Mouse (Mus musculus) kidney, embryonic 15.5 days (tissue): Measurements from ENCODE around the gene Fuz. TPM values are rescaled to one million over a fixed set of nuclear protein-coding genes. Genes with fewer than 3 reads are reported as not detected.

Experiments used
- ATAC-seq: fragments of 200-750 bp; cut with Nextera tagmentation; replicated peaks from 2 replicates; pipeline ENCODE4 v1.8.0; 2017; ENCODE audit warnings: moderate TSS enrichment; ENCODE audit not compliant: low FRiP score
- H3K27ac ChIP-seq: fragments of 300-500 bp; sonication (generic); 2 replicates; pipeline ENCODE4 v1.5.1; 2015; ENCODE audit warnings: mild to moderate bottlenecking, inconsistent platforms
- H3K27me3 ChIP-seq: fragments of 300-500 bp; sonication (generic); 2 replicates; pipeline ENCODE4 v1.6.1; 2015; ENCODE audit warnings: inconsistent platforms
- H3K36me3 ChIP-seq: fragments of 300-500 bp; sonication (generic); 2 replicates; pipeline ENCODE4 v1.6.1; 2015; ENCODE audit warnings: inconsistent platforms
- H3K4me1 ChIP-seq: fragments of 300-500 bp; sonication (generic); 2 replicates; pipeline ENCODE4 v1.6.1; 2015; ENCODE audit warnings: inconsistent platforms
- H3K4me2 ChIP-seq: fragments of 300-500 bp; sonication (generic); 2 replicates; pipeline ENCODE4 v1.6.1; 2015; ENCODE audit warnings: moderate library complexity, mild to moderate bottlenecking, inconsistent platforms
- H3K4me3 ChIP-seq: fragments of 300-500 bp; sonication (generic); replicated peaks from 2 replicates; pipeline ENCODE4 v1.5.1; 2015; ENCODE audit warnings: mild to moderate bottlenecking, inconsistent platforms
- H3K9ac ChIP-seq: fragments of 300-500 bp; sonication (generic); 2 replicates; pipeline ENCODE4 v1.6.1; 2015; ENCODE audit warnings: mild to moderate bottlenecking, inconsistent platforms
- H3K9me3 ChIP-seq: fragments of 300-500 bp; sonication (generic); replicated peaks from 2 replicates; pipeline ENCODE4 v1.6.1; 2016; ENCODE audit warnings: inconsistent platforms
- WGBS: fragments of 180-500 bp; shearing (Covaris S2); methylation state at CpG from one replicate; pipeline ENCODE4 v1.1.7; 2015; ENCODE audit warnings: mixed read lengths; 5-methylcytosine and 5-hydroxymethylcytosine counted together
- polyA plus RNA-seq: library from polyadenylated mRNA; unstranded; fragments of >200 nt; fragmentation: Nextera tagmentation; extraction: Ambion mirVana; gene quantifications from 2 replicates; pipeline ENCODE4 v1.2.1, GENCODE M21; 2015

Gene Fuz
- polyA plus RNA-seq, 1 experiment from 2014 or later, result 24.0 TPM

- ATAC-seq, result no peak
- H3K4me3 ChIP-seq, result peak overlapping the region; percentile 75
- no peaks in the 10 kb centered on the region for H3K27me3 ChIP-seq
- no peaks in the 10 kb centered on the region for H3K9me3 ChIP-seq
- no peak overlapping the region for H3K9ac ChIP-seq
- WGBS, result 68% methylated on average over 7 of the region's 7 CpGs
- peaks cover 25% of the 10 kb centered on the region for H3K36me3 ChIP-seq
- H3K27ac ChIP-seq, result peak overlapping the region; percentile 92; the same call in 1 of the 2 replicates
- peak overlapping the region; percentile 77 for H3K4me2 ChIP-seq
- H3K4me1 ChIP-seq, result peaks cover 61% of the 10 kb centered on the region
Observed at GRCm38 (mm10) chr7:44895206-44895592, 680 bp upstream of the Fuz start.

- H3K27ac ChIP-seq, result peak overlapping the region; percentile 92
- peak overlapping the region; percentile 76 for H3K9ac ChIP-seq
- 23% methylated on average over 10 of the region's 10 CpGs for WGBS
- peak overlapping the region; percentile 75 for H3K4me3 ChIP-seq
- H3K27me3 ChIP-seq, result no peaks in the 10 kb centered on the region
- H3K4me2 ChIP-seq, result peak overlapping the region; percentile 77
- H3K36me3 ChIP-seq, result peaks cover 26% of the 10 kb centered on the region
- H3K9me3 ChIP-seq, result no peaks in the 10 kb centered on the region
- H3K4me1 ChIP-seq, result peaks cover 61% of the 10 kb centered on the region
- ATAC-seq, result no peak
Observed at GRCm38 (mm10) chr7:44896499-44896898, 620 bp downstream of the Fuz start.

- H3K9me3 ChIP-seq, result no peaks in the 10 kb centered on the region
- 0 out of 2 replicates have a peak overlapping the region, but pooled peaks have one; percentile 12 for H3K4me2 ChIP-seq
- peaks cover 57% of the 10 kb centered on the region for H3K4me1 ChIP-seq
- WGBS, result 37% methylated on average over 19 of the region's 19 CpGs
- H3K9ac ChIP-seq, result no peak overlapping the region
- ATAC-seq, result no peak
- H3K36me3 ChIP-seq, result peaks cover 40% of the 10 kb centered on the region
- H3K4me3 ChIP-seq, result no peak overlapping the region
- peak overlapping the region; percentile 51; the same call in 1 of the 2 replicates for H3K27ac ChIP-seq
- no peaks in the 10 kb centered on the region for H3K27me3 ChIP-seq
Observed at GRCm38 (mm10) chr7:44898607-44899006, 2.7 kb downstream of the Fuz start.

GRCm38 (mm10) chr7:44900632-44901031 is 4.8 kb downstream of the Fuz start:
- ATAC-seq, result peak; percentile 30
- Histone ChIP-seq H3K4me1 (peaks cover 48% of the 10 kb centered on the region), H3K9me3 (no peaks in the 10 kb centered on the region), H3K9ac (no peak overlapping the region), H3K27me3 (no peaks in the 10 kb centered on the region), H3K27ac (peak overlapping the region; percentile 90), H3K36me3 (peaks cover 60% of the 10 kb centered on the region), H3K4me3 (no peak overlapping the region), H3K4me2 (peak overlapping the region; percentile 67; the same call in 1 of the 2 replicates)
- WGBS, result 86% methylated on average over 11 of the region's 11 CpGs

- peaks cover 67% of the 10 kb centered on the region for H3K36me3 ChIP-seq
- H3K9ac ChIP-seq, result no peak overlapping the region; the same call in 1 of the 2 replicates
- WGBS, result 17% methylated on average over 21 of the region's 21 CpGs
- no peaks in the 10 kb centered on the region for H3K9me3 ChIP-seq
- peak overlapping the region; percentile 90 for H3K27ac ChIP-seq
- peak overlapping the region; percentile 39 for H3K4me3 ChIP-seq
- H3K4me2 ChIP-seq, result peak overlapping the region; percentile 67
- H3K27me3 ChIP-seq, result no peaks in the 10 kb centered on the region
- ATAC-seq, result peak; percentile 63
- peaks cover 48% of the 10 kb centered on the region for H3K4me1 ChIP-seq
Observed at GRCm38 (mm10) chr7:44901230-44901722, 5.4 kb downstream of the Fuz start.

- H3K4me2 ChIP-seq, result no peak overlapping the region
- no peaks in the 10 kb centered on the region for H3K27me3 ChIP-seq
- peaks cover 88% of the 10 kb centered on the region for H3K36me3 ChIP-seq
- peaks cover 15% of the 10 kb centered on the region for H3K4me1 ChIP-seq
- no peak for ATAC-seq
- H3K4me3 ChIP-seq, result no peak overlapping the region
- H3K9me3 ChIP-seq, result no peaks in the 10 kb centered on the region
- H3K9ac ChIP-seq, result no peak overlapping the region
- H3K27ac ChIP-seq, result no peak overlapping the region
- 89% methylated on average over 20 of the region's 20 CpGs for WGBS
Observed at GRCm38 (mm10) chr7:44905430-44905829, 9.6 kb downstream of the Fuz start.

GRCm38 (mm10) chr7:44908706-44909476 is 13.0 kb downstream of the Fuz start:
- no peak overlapping the region for H3K4me3 ChIP-seq
- ATAC-seq, result no peak

GRCm38 (mm10) chr7:44914396-44914795 is 18.5 kb downstream of the Fuz start:
- H3K36me3 ChIP-seq, result peaks cover 71% of the 10 kb centered on the region
- H3K4me1 ChIP-seq, result peaks cover 6% of the 10 kb centered on the region; the same call in 1 of the 2 replicates
- no peak overlapping the region for H3K27ac ChIP-seq
- WGBS, result 91% methylated on average over 2 of the region's 2 CpGs
- no peak overlapping the region for H3K4me2 ChIP-seq
- no peak for ATAC-seq
- H3K27me3 ChIP-seq, result no peaks in the 10 kb centered on the region
- no peak overlapping the region for H3K4me3 ChIP-seq
- no peak overlapping the region for H3K9ac ChIP-seq
- no peaks in the 10 kb centered on the region for H3K9me3 ChIP-seq

More at GRCm38 (mm10) chr7:44908706-44909476, 13.0 kb downstream of the Fuz start:
- no peaks in the 10 kb centered on the region for H3K4me1 ChIP-seq
- no peaks in the 10 kb centered on the region for H3K9me3 ChIP-seq
- H3K27ac ChIP-seq, result no peak overlapping the region
- no peaks in the 10 kb centered on the region for H3K27me3 ChIP-seq
- H3K9ac ChIP-seq, result no peak overlapping the region
- 85% methylated on average over 15 of the region's 15 CpGs for WGBS
- peaks cover 99% of the 10 kb centered on the region for H3K36me3 ChIP-seq
- H3K4me2 ChIP-seq, result no peak overlapping the region

GRCm38 (mm10) chr7:44915314-44915713 is 19.4 kb downstream of the Fuz start:
- 93% methylated on average over 9 of the region's 9 CpGs for WGBS

GRCm38 (mm10) chr7:44916191-44916590 is 20.3 kb downstream of the Fuz start:
- no peak overlapping the region for H3K27ac ChIP-seq
- H3K27me3 ChIP-seq, result no peaks in the 10 kb centered on the region
- WGBS, result 86% methylated on average over 6 of the region's 6 CpGs
- H3K9me3 ChIP-seq, result no peaks in the 10 kb centered on the region
- H3K9ac ChIP-seq, result no peak overlapping the region
- no peak for ATAC-seq
- H3K4me2 ChIP-seq, result no peak overlapping the region
- H3K36me3 ChIP-seq, result peaks cover 70% of the 10 kb centered on the region
- H3K4me3 ChIP-seq, result no peak overlapping the region
- H3K4me1 ChIP-seq, result peaks cover 6% of the 10 kb centered on the region; the same call in 1 of the 2 replicates

More at GRCm38 (mm10) chr7:44915314-44915713, 19.4 kb downstream of the Fuz start:
- Histone ChIP-seq H3K9me3 (no peaks in the 10 kb centered on the region), H3K4me3 (no peak overlapping the region), H3K4me1 (peaks cover 6% of the 10 kb centered on the region; the same call in 1 of the 2 replicates), H3K27me3 (no peaks in the 10 kb centered on the region), H3K27ac (no peak overlapping the region), H3K36me3 (peaks cover 71% of the 10 kb centered on the region), H3K4me2 (no peak overlapping the region), H3K9ac (no peak overlapping the region)
- no peak for ATAC-seq

- ATAC-seq, result peak; percentile 46; the same call in 1 of the 2 replicates
Observed at GRCm38 (mm10) chr7:44916881-44917280, 21.0 kb downstream of the Fuz start.

GRCm38 (mm10) chr7:44918219-44918618 is 22.3 kb downstream of the Fuz start:
- Histone ChIP-seq H3K27ac (no peak overlapping the region), H3K4me3 (no peak overlapping the region), H3K36me3 (peaks cover 66% of the 10 kb centered on the region), H3K9ac (no peak overlapping the region), H3K4me1 (peaks cover 6% of the 10 kb centered on the region; the same call in 1 of the 2 replicates), H3K4me2 (no peak overlapping the region), H3K9me3 (no peaks in the 10 kb centered on the region), H3K27me3 (no peaks in the 10 kb centered on the region)
- WGBS, result 74% methylated on average over 3 of the region's 3 CpGs
- no peak for ATAC-seq

More at GRCm38 (mm10) chr7:44916881-44917280, 21.0 kb downstream of the Fuz start:
- Histone ChIP-seq H3K4me3 (no peak overlapping the region), H3K36me3 (peaks cover 66% of the 10 kb centered on the region), H3K9ac (no peak overlapping the region), H3K9me3 (no peaks in the 10 kb centered on the region), H3K4me2 (no peak overlapping the region), H3K27me3 (no peaks in the 10 kb centered on the region), H3K27ac (no peak overlapping the region), H3K4me1 (peaks cover 6% of the 10 kb centered on the region; the same call in 1 of the 2 replicates)
- 89% methylated on average over 4 of the region's 4 CpGs for WGBS
